Mouse (Mus musculus) kidney, embryonic 16.5 days (tissue): Measurements from ENCODE around the gene Vps18. TPM values are rescaled to one million over a fixed set of nuclear protein-coding genes. Genes with fewer than 3 reads are reported as not detected.
A peak's percentile ranks its signal among the peaks of the same experiment; 100 is the strongest.

Experiments used
- ATAC-seq: fragments of 200-750 bp; cut with Nextera tagmentation; 2 replicates; pipeline ENCODE4 v1.8.0; 2017; ENCODE audit warnings: moderate TSS enrichment; ENCODE audit not compliant: low FRiP score, low TSS enrichment
- H3K27ac ChIP-seq: fragments of 300-500 bp; sonication (generic); 2 replicates; pipeline ENCODE4 v1.5.1; 2014; ENCODE audit warnings: low read length
- H3K27me3 ChIP-seq: fragments of 300-500 bp; sonication (generic); 2 replicates; pipeline ENCODE4 v1.6.1; 2014; ENCODE audit warnings: low read length, control low read depth, mixed read lengths; ENCODE audit not compliant: insufficient read depth
- H3K36me3 ChIP-seq: fragments of 300-500 bp; sonication (generic); 2 replicates; pipeline ENCODE4 v1.6.1; 2014; ENCODE audit warnings: low read length, control low read depth, mixed read lengths; ENCODE audit not compliant: insufficient read depth
- H3K4me1 ChIP-seq: fragments of 300-500 bp; sonication (generic); 2 replicates; pipeline ENCODE4 v1.6.1; 2014; ENCODE audit warnings: low read length, control low read depth, mixed read lengths; ENCODE audit not compliant: insufficient read depth
- H3K4me2 ChIP-seq: fragments of 300-500 bp; sonication (generic); replicated peaks from 2 replicates; pipeline ENCODE4 v1.6.1; 2014; ENCODE audit warnings: low read depth, low read length
- H3K4me3 ChIP-seq: fragments of 300-500 bp; sonication (generic); 2 replicates; pipeline ENCODE4 v1.5.1; 2014; ENCODE audit warnings: mild to moderate bottlenecking, low read length
- H3K9ac ChIP-seq: fragments of 300-500 bp; sonication (generic); replicated peaks from 2 replicates; pipeline ENCODE4 v1.6.1; 2014; ENCODE audit warnings: low read length
- H3K9me3 ChIP-seq: fragments of 300-500 bp; sonication (generic); 2 replicates; pipeline ENCODE4 v1.6.1; 2016; ENCODE audit warnings: low read length, control low read depth
- WGBS: fragments of 180-500 bp; shearing (Covaris S2); extraction: QIAGEN DNeasy Blood & Tissue Kit; methylation state at CpG from one replicate; pipeline ENCODE4 v1.1.7; 2014; 5-methylcytosine and 5-hydroxymethylcytosine counted together
- polyA plus RNA-seq: library from polyadenylated mRNA; unstranded; fragments of >200 nt; fragmentation: Nextera tagmentation; extraction: Ambion mirVana; gene quantifications from 2 replicates; pipeline ENCODE4 v1.2.1, GENCODE M21; 2015

Vps18 gene
- polyA plus RNA-seq: 23.0 and 23.1 TPM in 2 replicates

DNA sequence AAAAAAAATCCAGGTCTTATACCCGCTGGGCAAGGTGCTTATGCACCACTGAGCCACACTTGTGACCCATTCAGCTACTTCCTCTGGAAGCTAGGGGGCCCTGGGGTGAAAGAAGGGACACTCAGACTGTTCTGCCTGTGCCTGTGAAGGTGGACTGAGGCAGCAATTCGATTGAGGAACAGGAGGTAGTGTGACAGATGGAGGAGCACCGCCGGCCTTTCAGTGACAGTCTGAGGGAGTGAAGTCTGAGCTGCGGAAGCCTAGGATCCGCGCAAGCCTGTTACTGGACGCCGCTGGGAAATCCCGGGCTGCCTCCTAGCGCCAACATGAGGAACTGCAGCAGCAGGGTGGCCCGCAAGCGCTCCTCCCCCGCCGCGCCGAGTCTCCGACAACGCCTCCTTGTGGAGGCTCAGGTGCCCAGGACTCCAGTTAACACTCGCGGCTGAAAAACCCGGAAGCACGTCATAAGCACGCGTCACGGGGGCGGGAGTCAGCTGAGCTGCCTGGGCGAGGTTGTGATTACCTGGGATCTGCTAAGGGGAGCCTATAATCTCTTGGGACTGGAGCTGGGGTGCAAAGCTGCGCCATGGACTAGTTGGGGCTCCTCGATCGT lies at the start of gene Vps18:
Vps18 (plus strand) TSS at position 471 of the 613 bp plus-strand sequence.
- Histone ChIP-seq H3K27me3 (no peaks in the 10 kb centered on the region), H3K9me3 (no peaks in the 10 kb centered on the region), H3K9ac (peak within 1 kb of the TSS; percentile 89), H3K4me1 (peaks cover 11% of the 10 kb centered on the region), H3K27ac (0 out of 2 replicates have a peak within 1 kb of the TSS, but pooled peaks have one; percentile 46), H3K4me3 (peak within 1 kb of the TSS; percentile 89), H3K36me3 (peaks cover 25% of the 10 kb centered on the region), H3K4me2 (peak within 1 kb of the TSS; percentile 97)
- ATAC-seq: peak; percentile 94
- WGBS: under 1% methylated on average over 31 of the region's 31 CpGs

DNA sequence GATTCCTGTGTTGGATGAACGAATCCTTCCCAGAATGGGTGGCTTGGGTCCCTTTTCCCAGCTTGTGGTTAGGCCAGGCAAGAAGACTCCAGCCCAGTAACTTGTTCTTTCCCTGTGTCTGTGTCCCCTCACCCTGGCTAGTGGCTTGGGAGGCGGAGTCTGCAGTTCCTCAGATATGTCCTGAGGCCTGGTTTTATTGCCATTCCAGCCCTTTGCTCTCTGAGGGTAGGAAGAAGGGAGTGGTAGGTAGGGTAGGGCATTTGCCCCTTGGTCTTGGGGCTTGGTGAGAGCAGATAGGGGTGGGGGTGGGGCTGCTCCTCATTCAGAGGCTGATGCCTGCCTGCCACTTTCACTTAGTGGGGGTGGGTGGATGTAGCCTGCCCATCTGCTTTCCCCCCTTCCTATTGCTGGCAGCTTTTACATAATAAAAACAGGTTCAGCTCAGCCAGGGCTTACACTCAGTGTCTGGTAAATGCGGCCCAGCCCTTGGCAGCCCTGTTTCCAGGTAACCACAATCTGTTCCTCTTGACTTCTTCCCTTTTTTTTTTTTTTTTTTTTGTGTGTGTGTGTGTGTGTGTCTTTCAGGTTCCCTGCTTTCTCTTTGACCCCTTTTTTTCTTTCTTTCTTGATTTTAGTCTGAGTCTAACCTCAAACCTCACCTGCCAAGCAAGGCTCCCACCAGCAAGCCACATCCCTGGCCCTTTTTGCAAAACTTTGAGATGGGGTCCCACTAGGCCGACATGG lies 48.3 kb upstream of the Vps18 start:
- Histone ChIP-seq H3K27ac (no peak overlapping the region), H3K4me2 (0 out of 2 replicates have a peak overlapping the region, but pooled peaks have one; percentile 8), H3K9ac (no peak overlapping the region), H3K9me3 (no peaks in the 10 kb centered on the region), H3K27me3 (peaks cover 43% of the 10 kb centered on the region), H3K36me3 (no peaks in the 10 kb centered on the region), H3K4me1 (peaks cover 9% of the 10 kb centered on the region; the same call in 1 of the 2 replicates), H3K4me3 (no peak overlapping the region)
- WGBS: 47% methylated on average over 4 of the region's 4 CpGs
- no peak for ATAC-seq

DNA sequence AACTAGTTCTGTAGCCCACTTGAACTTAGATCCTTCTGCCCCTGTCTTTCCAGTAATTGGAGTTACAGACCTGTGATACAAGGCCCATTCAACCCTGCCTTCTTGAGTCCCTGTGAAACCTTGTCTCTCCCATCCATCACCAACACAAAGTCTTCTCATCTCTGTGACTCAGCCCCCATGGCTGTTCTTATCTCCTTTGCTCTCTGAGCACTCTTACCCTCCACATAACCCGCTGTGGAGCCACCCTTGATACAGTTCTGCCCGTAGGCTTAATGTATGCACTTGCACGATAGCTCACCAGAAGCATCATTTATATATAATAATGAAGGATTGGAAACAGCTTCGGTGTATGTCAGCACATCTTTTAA lies 47.7 kb upstream of the Vps18 start:
- Histone ChIP-seq H3K9me3 (no peaks in the 10 kb centered on the region), H3K4me1 (peaks cover 9% of the 10 kb centered on the region; the same call in 1 of the 2 replicates), H3K27ac (no peak overlapping the region), H3K27me3 (peaks cover 38% of the 10 kb centered on the region), H3K4me2 (no peak overlapping the region), H3K4me3 (no peak overlapping the region), H3K36me3 (no peaks in the 10 kb centered on the region), H3K9ac (no peak overlapping the region)
- no peak for ATAC-seq
- WGBS: 95% methylated on average over 4 of the region's 4 CpGs

DNA sequence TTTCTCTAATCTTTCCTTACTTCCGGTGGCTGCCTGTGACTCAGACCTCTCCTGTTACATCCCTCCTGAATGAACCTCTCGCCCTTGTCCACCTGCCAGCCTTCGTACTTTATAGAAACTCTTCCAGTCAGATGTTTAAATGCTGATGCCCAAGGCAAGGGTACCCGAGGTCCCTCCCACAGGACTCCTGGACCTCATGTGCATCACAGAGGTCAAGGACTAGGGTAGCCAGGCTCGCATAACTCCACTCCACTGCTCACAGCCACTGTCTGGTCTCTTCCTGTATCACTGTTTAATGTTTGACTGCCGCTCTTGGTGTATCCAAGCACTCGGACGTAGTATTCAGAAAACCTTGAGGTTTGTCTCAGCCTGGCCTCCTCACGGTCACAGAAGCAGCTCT lies 46.0 kb upstream of the Vps18 start:
- no peak overlapping the region for H3K4me2 ChIP-seq
- H3K9me3 ChIP-seq: no peaks in the 10 kb centered on the region
- no peaks in the 10 kb centered on the region for H3K36me3 ChIP-seq
- peaks cover 20% of the 10 kb centered on the region for H3K27me3 ChIP-seq
- H3K4me1 ChIP-seq: 0 out of 2 replicates have a peak, but pooled peaks cover 3% of the 10 kb centered on the region
- H3K27ac ChIP-seq: no peak overlapping the region
- H3K9ac ChIP-seq: no peak overlapping the region
- 59% methylated on average over 9 of the region's 9 CpGs for WGBS
- ATAC-seq: peak; percentile 65; the same call in 1 of the 2 replicates
- H3K4me3 ChIP-seq: no peak overlapping the region

DNA sequence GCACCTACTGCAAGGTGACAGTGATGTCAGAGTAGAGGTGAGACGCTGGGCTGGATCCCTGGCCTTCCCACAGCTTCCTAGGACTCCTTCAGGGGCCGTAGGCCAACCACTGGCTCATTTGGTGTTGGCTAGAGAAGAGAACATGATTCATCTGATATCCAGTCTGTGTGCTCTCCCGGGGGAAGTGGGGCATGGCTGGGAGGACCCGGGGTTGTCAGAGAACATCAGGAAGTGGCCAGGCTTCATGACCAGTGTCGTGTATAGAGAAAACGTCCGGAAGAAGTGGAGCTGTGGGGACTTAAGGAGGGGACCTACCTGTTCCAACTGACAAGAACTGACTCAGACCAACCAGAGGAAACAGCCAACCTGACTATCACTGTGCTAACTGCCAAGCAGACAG lies 43.3 kb upstream of the Vps18 start:
- no peaks in the 10 kb centered on the region for H3K27me3 ChIP-seq
- no peak overlapping the region for H3K9ac ChIP-seq
- H3K4me3 ChIP-seq: no peak overlapping the region
- no peaks in the 10 kb centered on the region for H3K4me1 ChIP-seq
- no peak overlapping the region for H3K4me2 ChIP-seq
- H3K36me3 ChIP-seq: no peaks in the 10 kb centered on the region
- no peak for ATAC-seq
- H3K9me3 ChIP-seq: no peaks in the 10 kb centered on the region
- 70% methylated on average over 7 of the region's 7 CpGs for WGBS
- H3K27ac ChIP-seq: no peak overlapping the region

DNA sequence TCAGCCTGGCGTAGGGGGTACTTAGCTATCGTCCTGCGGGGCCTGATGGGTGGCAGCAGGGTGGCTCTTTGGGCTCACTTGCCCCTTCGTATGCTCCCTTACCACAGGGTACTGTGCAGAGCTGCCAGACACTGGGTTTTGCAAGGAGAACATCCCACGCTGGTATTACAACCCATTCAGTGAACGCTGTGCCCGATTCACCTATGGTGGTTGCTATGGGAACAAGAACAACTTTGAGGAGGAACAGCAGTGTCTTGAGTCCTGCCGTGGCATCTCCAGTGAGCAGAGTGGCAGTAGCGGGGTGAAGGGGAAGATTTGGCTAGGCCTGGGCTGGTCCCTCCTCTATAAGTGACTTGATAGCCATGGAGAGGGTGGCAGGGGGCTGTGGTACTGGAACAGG lies 40.6 kb upstream of the Vps18 start:
- Histone ChIP-seq H3K27ac (no peak overlapping the region), H3K9me3 (no peaks in the 10 kb centered on the region), H3K4me2 (no peak overlapping the region), H3K27me3 (no peaks in the 10 kb centered on the region), H3K4me1 (peaks cover 3% of the 10 kb centered on the region; the same call in 1 of the 2 replicates), H3K9ac (no peak overlapping the region), H3K4me3 (no peak overlapping the region), H3K36me3 (no peaks in the 10 kb centered on the region)
- WGBS: 82% methylated on average over 9 of the region's 9 CpGs
- no peak for ATAC-seq

DNA sequence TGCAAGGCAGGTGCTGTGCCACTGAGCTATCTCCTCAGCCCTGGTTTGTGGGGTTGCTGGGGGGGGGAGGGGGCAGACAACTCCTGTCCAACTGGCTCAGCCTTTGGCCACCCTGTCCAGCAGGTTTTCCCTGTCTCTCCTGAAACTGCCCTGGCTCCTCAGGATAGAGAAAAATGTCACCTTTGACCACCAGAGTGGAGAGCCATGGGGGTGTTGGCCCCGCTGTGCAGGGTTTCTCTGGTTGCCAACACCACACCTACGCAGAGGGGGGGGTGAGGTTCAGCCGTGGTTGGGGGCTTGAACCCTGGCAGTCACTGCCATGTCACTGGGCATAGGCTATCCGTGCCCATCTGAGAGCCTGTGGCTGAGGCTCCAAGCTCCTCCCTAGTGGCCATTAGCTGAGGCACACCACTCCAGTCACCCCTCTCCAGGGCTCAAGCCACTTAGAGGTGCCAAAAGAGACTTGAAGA lies 38.9 kb upstream of the Vps18 start:
- Histone ChIP-seq H3K4me2 (no peak overlapping the region), H3K4me3 (no peak overlapping the region), H3K9ac (no peak overlapping the region), H3K4me1 (peaks cover 3% of the 10 kb centered on the region; the same call in 1 of the 2 replicates), H3K9me3 (no peaks in the 10 kb centered on the region), H3K36me3 (no peaks in the 10 kb centered on the region), H3K27me3 (peaks cover 12% of the 10 kb centered on the region), H3K27ac (no peak overlapping the region)
- 0 out of 2 replicates have a peak, but pooled peaks have one; percentile 36 for ATAC-seq
- WGBS: 67% methylated on average over 4 of the region's 4 CpGs

DNA sequence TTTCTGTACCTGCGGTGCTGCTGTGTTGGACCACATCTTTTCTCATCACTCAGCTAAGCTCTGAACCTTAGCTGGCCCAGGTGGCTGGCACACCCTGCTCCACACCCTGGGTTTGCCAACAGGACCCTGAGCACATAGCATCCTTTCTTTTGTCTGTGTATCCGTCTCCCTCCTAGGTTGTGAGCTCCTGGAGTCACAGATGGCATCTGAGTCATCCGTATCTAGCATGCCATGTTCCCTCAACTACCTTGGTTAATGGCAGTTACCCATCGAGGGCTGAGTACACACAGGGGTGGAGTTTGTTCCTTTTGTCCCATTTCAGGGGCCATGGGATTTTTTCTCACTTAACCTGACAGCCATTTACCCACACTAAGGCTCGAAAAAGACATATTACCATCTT lies 38.2 kb upstream of the Vps18 start:
- Histone ChIP-seq H3K9me3 (no peaks in the 10 kb centered on the region), H3K9ac (no peak overlapping the region), H3K4me2 (no peak overlapping the region), H3K36me3 (no peaks in the 10 kb centered on the region), H3K4me1 (peaks cover 3% of the 10 kb centered on the region; the same call in 1 of the 2 replicates), H3K27me3 (peaks cover 16% of the 10 kb centered on the region), H3K4me3 (no peak overlapping the region), H3K27ac (no peak overlapping the region)
- 0 out of 2 replicates have a peak, but pooled peaks have one; percentile 16 for ATAC-seq
- 62% methylated on average over 5 of the region's 5 CpGs for WGBS

DNA sequence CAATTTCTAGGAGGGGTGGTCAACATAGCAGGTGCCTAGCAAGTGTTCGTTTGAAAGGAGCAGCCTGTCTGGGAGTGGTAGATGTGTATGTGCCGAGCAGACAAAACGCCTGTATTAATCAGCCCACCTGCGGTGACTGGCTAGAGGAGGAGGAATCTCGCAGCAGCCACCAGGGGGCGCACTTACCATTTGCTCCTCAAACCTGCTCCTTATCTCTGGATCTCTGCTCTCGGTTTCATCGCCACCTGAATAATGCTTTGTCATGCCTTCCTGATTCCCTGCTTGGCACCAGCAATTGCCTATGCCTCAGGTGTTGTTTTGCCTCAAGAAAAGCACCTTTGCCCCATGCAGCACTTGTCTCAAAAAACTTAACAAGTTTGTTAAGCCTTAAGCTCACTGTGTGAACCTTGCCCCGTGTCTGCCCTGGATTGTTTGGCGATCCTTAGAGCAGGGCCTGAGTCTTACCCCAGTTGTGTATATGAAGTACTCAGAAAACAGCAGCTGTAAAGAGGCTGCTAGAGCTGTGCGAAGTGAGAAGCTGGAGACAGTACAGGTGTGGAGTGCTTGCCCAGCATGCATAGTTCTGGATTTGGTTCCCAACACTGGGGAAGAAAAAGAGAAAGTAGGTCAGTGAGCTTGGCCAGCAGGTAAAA lies 37.6 kb upstream of the Vps18 start:
- H3K4me1 ChIP-seq: peaks cover 3% of the 10 kb centered on the region; the same call in 1 of the 2 replicates
- H3K36me3 ChIP-seq: no peaks in the 10 kb centered on the region
- peak overlapping the region; percentile 39 for H3K4me2 ChIP-seq
- no peaks in the 10 kb centered on the region for H3K9me3 ChIP-seq
- ATAC-seq: peak; percentile 62
- 0 out of 2 replicates have a peak overlapping the region, but pooled peaks have one; percentile 4 for H3K4me3 ChIP-seq
- peak overlapping the region; percentile 39; the same call in 1 of the 2 replicates for H3K27ac ChIP-seq
- peaks cover 19% of the 10 kb centered on the region for H3K27me3 ChIP-seq
- H3K9ac ChIP-seq: 0 out of 2 replicates have a peak overlapping the region, but pooled peaks have one; percentile 17
- 10% methylated on average over 11 of the region's 11 CpGs for WGBS
